10 mouse cellular contexts compared by ENCODE assay signal in genomic region chr19:11602026-11602425, GRCm38 (mm10). TPM values are rescaled to one million over a fixed set of nuclear protein-coding genes. Genes with fewer than 3 reads are reported as not detected.
A peak's percentile ranks its signal among the peaks of the same experiment; 100 is the strongest.
DNase-seq lines count a peak whose midpoint lies in the region; ATAC-seq and TF ChIP-seq lines count a peak whose summit lies in the region.
"Had no signal": no experiment of that assay in that cellular context is flagged by ENCODE, and none has a peak within 500 bp of the region (broad histone marks: within the 10 kb centered on the region; RNA-seq: fewer than 3 reads in every experiment).

No protein-coding gene starts in this region.

- peak; percentile 85 for TF ChIP-seq CTCF in intestine, postnatal 0 days (IDR thresholded peaks at IDR 0.05; ENCODE audit: low read depth)
- TF ChIP-seq CTCF in layer of hippocampus, adult 2 months (conservative IDR thresholded peaks at IDR 0.05): peak; percentile 84

- no peaks in the 10 kb centered on the region for H3K36me3 ChIP-seq in intestine, postnatal 0 days (ENCODE audit: control insufficient read depth, insufficient read depth)
- H3K36me3 ChIP-seq in intestine, embryonic 15.5 days: no peaks in the 10 kb centered on the region
- H3K36me3 ChIP-seq in forebrain, embryonic 14.5 days (ENCODE audit: control insufficient read depth, insufficient read depth, low read length): no peaks in the 10 kb centered on the region
- H3K36me3 ChIP-seq: embryonic facial prominence, embryonic 13.5 days; liver, embryonic 15.5 days had no signal

- H3K4me2 ChIP-seq in intestine, postnatal 0 days (replicated peaks; ENCODE audit: low read depth): no peak overlapping the region
- H3K4me2 ChIP-seq in intestine, embryonic 15.5 days (replicated peaks): no peak overlapping the region
- no peak overlapping the region for H3K4me2 ChIP-seq in forebrain, embryonic 14.5 days (ENCODE audit: low read length)
- H3K4me2 ChIP-seq: embryonic facial prominence, embryonic 13.5 days; liver, embryonic 15.5 days had no signal

- H3K27ac ChIP-seq in intestine, postnatal 0 days (ENCODE audit: low read depth, low read length): no peak overlapping the region
- H3K27ac ChIP-seq in intestine, embryonic 15.5 days: no peak overlapping the region
- H3K27ac ChIP-seq in layer of hippocampus, adult 2 months: no peak overlapping the region
- H3K27ac ChIP-seq in forebrain, embryonic 14.5 days (ENCODE audit: low read depth, low read length): no peak overlapping the region
- H3K27ac ChIP-seq: embryonic facial prominence, embryonic 13.5 days; liver, embryonic 15.5 days had no signal

- no peak overlapping the region for H3K9ac ChIP-seq in intestine, postnatal 0 days (ENCODE audit: low read depth, low read length)
- no peak overlapping the region for H3K9ac ChIP-seq in intestine, embryonic 15.5 days
- no peak overlapping the region for H3K9ac ChIP-seq in forebrain, embryonic 14.5 days (ENCODE audit: low read length)
- H3K9ac ChIP-seq: embryonic facial prominence, embryonic 13.5 days; liver, embryonic 15.5 days had no signal

- WGBS in intestine, postnatal 0 days: 89% methylated on average over 2 of the region's 2 CpGs
- 79% methylated on average over 2 of the region's 2 CpGs for WGBS in intestine, embryonic 15.5 days
- 86% methylated on average over 2 of the region's 2 CpGs for WGBS in forebrain, embryonic 14.5 days

- H3K9me3 ChIP-seq in intestine, postnatal 0 days (ENCODE audit: control insufficient read depth): no peaks in the 10 kb centered on the region
- H3K9me3 ChIP-seq in intestine, embryonic 15.5 days: no peaks in the 10 kb centered on the region
- no peaks in the 10 kb centered on the region for H3K9me3 ChIP-seq in forebrain, embryonic 14.5 days (replicated peaks; ENCODE audit: control insufficient read depth, low read length)
- H3K9me3 ChIP-seq: embryonic facial prominence, embryonic 13.5 days; liver, embryonic 15.5 days had no signal

- H3K4me1 ChIP-seq in intestine, postnatal 0 days (replicated peaks; ENCODE audit: control insufficient read depth, insufficient read depth, low read length): no peaks in the 10 kb centered on the region
- H3K4me1 ChIP-seq in intestine, embryonic 15.5 days (replicated peaks): no peaks in the 10 kb centered on the region
- H3K4me1 ChIP-seq in forebrain, embryonic 14.5 days (ENCODE audit: control insufficient read depth, insufficient read depth, low read length): no peaks in the 10 kb centered on the region
- H3K4me1 ChIP-seq: embryonic facial prominence, embryonic 13.5 days; liver, embryonic 15.5 days had no signal

- ATAC-seq in intestine, postnatal 0 days: no peak
- ATAC-seq in intestine, embryonic 15.5 days: no peak; the same call in 1 of the 2 replicates
- peak; percentile 94 for ATAC-seq in CD4-positive, CD25-positive, alpha-beta regulatory T cell, adult 4 months
- ATAC-seq in monocyte, adult 5-6 weeks (replicated peaks; ENCODE audit: insufficient number of reproducible peaks, low FRiP score, low TSS enrichment, poor library complexity, severe bottlenecking): peak; percentile 76
- no peak for ATAC-seq in forebrain, embryonic 14.5 days

- peak; percentile 55 for DNase-seq in ZHBTc4 (ENCODE audit: low read depth, low spot score)
- peak; percentile 44 to 48 for DNase-seq in layer of hippocampus, adult 2 months (ENCODE audit: low spot score in 2 of 2)
- no peak for DNase-seq in forebrain, embryonic 14.5 days (ENCODE audit: low spot score)

- H3K4me3 ChIP-seq in intestine, postnatal 0 days (ENCODE audit: low read depth, low read length): no peak overlapping the region
- no peak overlapping the region for H3K4me3 ChIP-seq in intestine, embryonic 15.5 days (replicated peaks)
- no peak overlapping the region for H3K4me3 ChIP-seq in layer of hippocampus, adult 2 months
- no peak overlapping the region for H3K4me3 ChIP-seq in forebrain, embryonic 14.5 days (ENCODE audit: low read depth, low read length)
- H3K4me3 ChIP-seq: embryonic facial prominence, embryonic 13.5 days; liver, embryonic 15.5 days had no signal

- no peaks in the 10 kb centered on the region for H3K27me3 ChIP-seq in intestine, postnatal 0 days (replicated peaks; ENCODE audit: control insufficient read depth, insufficient read depth, low read length)
- no peaks in the 10 kb centered on the region for H3K27me3 ChIP-seq in intestine, embryonic 15.5 days (replicated peaks)
- H3K27me3 ChIP-seq in forebrain, embryonic 14.5 days (replicated peaks; ENCODE audit: control insufficient read depth, insufficient read depth, low read length): no peaks in the 10 kb centered on the region
- H3K27me3 ChIP-seq: embryonic facial prominence, embryonic 13.5 days; liver, embryonic 15.5 days had no signal

RNA-seq across cellular contexts. Expression of gene Ms4a6d, which starts 2.6 kb away (rescaled TPM):
- polyA plus RNA-seq in intestine, postnatal 0 days (2015; fragmentation: Nextera tagmentation; extraction: Ambion mirVana): 4.4 and 5.4 TPM in 2 replicates
- 6.0 and 6.4 TPM in 2 replicates for polyA plus RNA-seq in intestine, embryonic 15.5 days (2015; fragmentation: Nextera tagmentation; extraction: Ambion mirVana)
- 10 to 100 TPM in 1 of 2 experiments, 1 to 10 TPM in 1; 8.9 to 10.9 TPM for polyA plus RNA-seq in CD4-positive, CD25-positive, alpha-beta regulatory T cell, adult 4 months (2017; shearing (Covaris generic))
- 1 to 10 TPM; 1.4 to 1.5 TPM for total RNA-seq in layer of hippocampus, adult 2 months (2021)
- 8.2 to 23.7 TPM (median 14.1 TPM) in 3 replicates for total RNA-seq in monocyte, adult 5-6 weeks (2017)
- 2.7 and 2.8 TPM in 2 replicates for polyA plus RNA-seq in forebrain, embryonic 14.5 days (2014; fragmentation: Nextera tagmentation; extraction: Ambion mirVana)

RNA-seq across cellular contexts. Expression of gene Ms4a2, which starts 21.5 kb away (rescaled TPM):
- 0.04 TPM in 1 of 2 replicates, not detected in the other for polyA plus RNA-seq in intestine, postnatal 0 days (2015; fragmentation: Nextera tagmentation; extraction: Ambion mirVana)
- polyA plus RNA-seq in intestine, embryonic 15.5 days (2015; fragmentation: Nextera tagmentation; extraction: Ambion mirVana): 0.15 and 0.18 TPM in 2 replicates
- polyA plus RNA-seq in CD4-positive, CD25-positive, alpha-beta regulatory T cell, adult 4 months (2017; shearing (Covaris generic)): not detected
- under 1 TPM in 1 of 2 experiments, not detected in 1; 0.38 TPM for total RNA-seq in layer of hippocampus, adult 2 months (2021)
- total RNA-seq in monocyte, adult 5-6 weeks (2017): 22.8 to 63.8 TPM (median 63.0 TPM) in 3 replicates
- not detected in 2 replicates for polyA plus RNA-seq in forebrain, embryonic 14.5 days (2014; fragmentation: Nextera tagmentation; extraction: Ambion mirVana)
- polyA plus RNA-seq: testis, adult 2 months had no signal

RNA-seq across cellular contexts. Expression of gene Ms4a3, which starts 38.6 kb away (rescaled TPM):
- not detected in 2 replicates for polyA plus RNA-seq in intestine, postnatal 0 days (2015; fragmentation: Nextera tagmentation; extraction: Ambion mirVana)
- 0.34 TPM in 1 of 2 replicates, not detected in the other for polyA plus RNA-seq in intestine, embryonic 15.5 days (2015; fragmentation: Nextera tagmentation; extraction: Ambion mirVana)
- not detected for polyA plus RNA-seq in CD4-positive, CD25-positive, alpha-beta regulatory T cell, adult 4 months (2017; shearing (Covaris generic))
- not detected for total RNA-seq in layer of hippocampus, adult 2 months (2021)
- 0.96 TPM in 1 of 3 replicates, not detected in the others for total RNA-seq in monocyte, adult 5-6 weeks (2017)
- polyA plus RNA-seq in forebrain, embryonic 14.5 days (2014; fragmentation: Nextera tagmentation; extraction: Ambion mirVana): not detected in 2 replicates
- polyA plus RNA-seq: embryonic facial prominence, embryonic 13.5 days; testis, adult 2 months had no signal

RNA-seq across cellular contexts. Expression of gene Oosp2, which starts 58.3 kb away (rescaled TPM):
- not detected in 2 replicates for polyA plus RNA-seq in intestine, postnatal 0 days (2015; fragmentation: Nextera tagmentation; extraction: Ambion mirVana)
- not detected in 2 replicates for polyA plus RNA-seq in intestine, embryonic 15.5 days (2015; fragmentation: Nextera tagmentation; extraction: Ambion mirVana)
- not detected for polyA plus RNA-seq in CD4-positive, CD25-positive, alpha-beta regulatory T cell, adult 4 months (2017; shearing (Covaris generic))
- total RNA-seq in layer of hippocampus, adult 2 months (2021): not detected
- not detected in 3 replicates for total RNA-seq in monocyte, adult 5-6 weeks (2017)
- not detected in 2 replicates for polyA plus RNA-seq in forebrain, embryonic 14.5 days (2014; fragmentation: Nextera tagmentation; extraction: Ambion mirVana)
- polyA plus RNA-seq: embryonic facial prominence, embryonic 13.5 days; testis, adult 2 months had no signal

Comparison
In these comparisons a context has a peak if more than half of its experiments do, and no peak if none do; other contexts are left out.
1. ATAC-seq: peak in CD4-positive, CD25-positive, alpha-beta regulatory T cell, adult 4 months (single experiment) and monocyte, adult 5-6 weeks (single experiment); none in intestine, postnatal 0 days (single experiment), intestine, embryonic 15.5 days (single experiment) and forebrain, embryonic 14.5 days (single experiment).